In the genomic region with DNA sequence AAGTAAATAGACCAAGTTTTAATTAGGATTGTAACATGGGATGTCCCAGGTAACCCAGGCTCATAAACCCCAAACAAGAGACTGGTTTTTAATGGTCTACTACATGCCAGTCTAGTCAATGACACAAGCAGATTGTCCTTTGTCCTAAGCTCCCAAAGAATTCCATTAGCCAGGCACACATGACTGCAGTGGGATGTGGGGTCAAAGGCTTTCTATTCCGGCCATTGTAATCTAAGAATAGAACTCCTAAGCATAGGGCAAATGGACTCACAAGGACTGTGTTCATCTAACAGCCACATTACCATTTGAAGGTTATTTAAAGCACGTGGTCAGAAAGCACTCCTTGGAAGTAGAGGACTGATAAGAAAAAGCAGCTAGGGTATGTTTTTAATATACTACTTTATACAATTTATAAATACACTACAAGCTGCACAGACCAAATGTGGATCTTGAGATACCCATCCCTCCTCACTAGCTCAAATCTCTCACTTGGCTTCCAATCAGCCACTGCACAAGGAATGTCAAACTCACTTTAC, we compare ENCODE assay signal across 13 mouse cellular contexts. TPM values are rescaled to one million over a fixed set of nuclear protein-coding genes. Genes with fewer than 3 reads are reported as not detected.
DNase-seq lines count a peak whose midpoint lies in the region; ATAC-seq and TF ChIP-seq lines count a peak whose summit lies in the region.
"Had no signal": no experiment of that assay in that cellular context is flagged by ENCODE, and none has a peak within 500 bp of the region (broad histone marks: within the 10 kb centered on the region; RNA-seq: fewer than 3 reads in every experiment).

No protein-coding gene starts in this region.

- H3K9me3 ChIP-seq in liver, embryonic 16.5 days (replicated peaks; ENCODE audit: control insufficient read depth, low read length), result no peaks in the 10 kb centered on the region
- no peaks in the 10 kb centered on the region for H3K9me3 ChIP-seq in liver, postnatal 0 days (ENCODE audit: low read length)
- 0 out of 2 replicates have a peak, but pooled peaks cover 2% of the 10 kb centered on the region for H3K9me3 ChIP-seq in heart, embryonic 10.5 days

- no peak overlapping the region for H3K4me3 ChIP-seq in gastrocnemius, adult 2 months
- H3K4me3 ChIP-seq in liver, embryonic 16.5 days (ENCODE audit: low read depth, low read length), result no peak overlapping the region
- no peak overlapping the region for H3K4me3 ChIP-seq in liver, postnatal 0 days (ENCODE audit: low read depth, low read length)
- H3K4me3 ChIP-seq in heart, embryonic 10.5 days, result no peak overlapping the region
- H3K4me3 ChIP-seq: erythroblast, embryonic 14.5 days had no signal

- peak; percentile 43; the same call in 1 of the 2 replicates for ATAC-seq in liver, embryonic 16.5 days (ENCODE audit: low read depth)
- ATAC-seq in liver, postnatal 0 days, result no peak
- ATAC-seq: inflammation-experienced regulatory T-cells, adult 6 months had no signal

- no peak overlapping the region for H3K9ac ChIP-seq in liver, embryonic 16.5 days (ENCODE audit: low read depth, low read length)
- H3K9ac ChIP-seq in liver, postnatal 0 days (replicated peaks), result no peak overlapping the region

- no peaks in the 10 kb centered on the region for H3K4me1 ChIP-seq in liver, embryonic 16.5 days (ENCODE audit: control insufficient read depth, low read depth, low read length)
- peaks cover 5% of the 10 kb centered on the region for H3K4me1 ChIP-seq in liver, postnatal 0 days (ENCODE audit: insufficient read depth)
- peaks cover 19% of the 10 kb centered on the region for H3K4me1 ChIP-seq in heart, embryonic 10.5 days

- intact Hi-C loops in gastrocnemius, adult 2 months (cut with DNase I), result no loop called here

- peak overlapping the region; percentile 61 for H3K27ac ChIP-seq in gastrocnemius, adult 2 months
- H3K27ac ChIP-seq in liver, embryonic 16.5 days (ENCODE audit: low read length), result no peak overlapping the region
- no peak overlapping the region for H3K27ac ChIP-seq in liver, postnatal 0 days (ENCODE audit: low read depth)
- H3K27ac ChIP-seq in heart, embryonic 10.5 days, result peak overlapping the region; percentile 67

- no peak for TF ChIP-seq CTCF in gastrocnemius, adult 2 months (IDR thresholded peaks at IDR 0.05)
- no peak for TF ChIP-seq CTCF in liver, postnatal 0 days (IDR thresholded peaks at IDR 0.05; ENCODE audit: low read depth)

- H3K36me3 ChIP-seq in liver, embryonic 16.5 days (ENCODE audit: control insufficient read depth, insufficient read depth), result no peaks in the 10 kb centered on the region
- no peaks in the 10 kb centered on the region for H3K36me3 ChIP-seq in liver, postnatal 0 days (replicated peaks; ENCODE audit: insufficient read depth, low read length)
- peaks cover 8% of the 10 kb centered on the region for H3K36me3 ChIP-seq in heart, embryonic 10.5 days

- DNase-seq in gastrocnemius, adult 2 months, result no peak
- no peak for DNase-seq in gastrocnemius, adult 18-20 months (ENCODE audit: low spot score)
- DNase-seq in liver, postnatal 0 days, result no peak
- DNase-seq in heart, embryonic 10.5 days (ENCODE audit: low spot score), result no peak
- DNase-seq in kidney, postnatal 25 days, result peak; percentile 36 to 52
- DNase-seq in cerebellum, postnatal 36 days, result no peak
- no peak for DNase-seq in c-Kit-positive CD71-positive TER-119-positive erythroid progenitor cells, embryonic 14.5 days (ENCODE audit: low spot score)
- DNase-seq: cerebellum, adult 8-10 months; lung, postnatal 36 days; thymus, postnatal 36 days had no signal

- 38% methylated on average over 2 of the region's 2 CpGs for WGBS in liver, embryonic 16.5 days (ENCODE audit: insufficient replicate concordance)
- 40% methylated on average over 2 of the region's 2 CpGs for WGBS in liver, postnatal 0 days (ENCODE audit: insufficient replicate concordance)
- 27% methylated on average over 2 of the region's 2 CpGs for WGBS in heart, embryonic 10.5 days

- TF ChIP-seq EP300 in liver, postnatal 0 days (IDR thresholded peaks at IDR 0.05; ENCODE audit: low read depth), result no peak; the same call in 1 of the 2 replicates

- no peak overlapping the region for H3K4me2 ChIP-seq in liver, embryonic 16.5 days (ENCODE audit: low read depth, low read length)
- no peak overlapping the region for H3K4me2 ChIP-seq in liver, postnatal 0 days (ENCODE audit: low read depth, low read length)

- H3K27me3 ChIP-seq in liver, embryonic 16.5 days (ENCODE audit: control insufficient read depth, insufficient read depth, low read depth, low read length), result no peaks in the 10 kb centered on the region
- H3K27me3 ChIP-seq in liver, postnatal 0 days (ENCODE audit: insufficient read depth, low read length), result no peaks in the 10 kb centered on the region
- no peaks in the 10 kb centered on the region for H3K27me3 ChIP-seq in heart, embryonic 10.5 days (ENCODE audit: insufficient read depth, poor library complexity, severe bottlenecking)

RNA-seq across cellular contexts. Expression of a gene that starts 48.3 kb away (rescaled TPM):
- total RNA-seq in gastrocnemius, adult 2 months (2021), result 10 to 100 TPM; 10.1 to 12.2 TPM
- 10 to 100 TPM in 1 of 2 experiments, 1 to 10 TPM in 1; 8.4 to 13.2 TPM for total RNA-seq in gastrocnemius, adult 18-20 months (2021)
- polyA plus RNA-seq in liver, embryonic 16.5 days (2015; fragmentation: Nextera tagmentation; extraction: Ambion mirVana), result 3.7 and 5.3 TPM in 2 replicates
- polyA plus RNA-seq in liver, postnatal 0 days (2015; fragmentation: Nextera tagmentation; extraction: Ambion mirVana), result 4.1 TPM in 2 replicates
- polyA plus RNA-seq in heart, embryonic 10.5 days (2016; fragmentation: Nextera tagmentation; extraction: Ambion mirVana), result 18.7 and 19.4 TPM in 2 replicates

RNA-seq across cellular contexts. Expression of a gene that starts 48.9 kb away (rescaled TPM):
- total RNA-seq in gastrocnemius, adult 2 months (2021), result under 1 TPM; 0.20 to 0.31 TPM
- under 1 TPM; 0.24 to 0.39 TPM for total RNA-seq in gastrocnemius, adult 18-20 months (2021)
- 0.97 and 1.3 TPM in 2 replicates for polyA plus RNA-seq in liver, embryonic 16.5 days (2015; fragmentation: Nextera tagmentation; extraction: Ambion mirVana)
- polyA plus RNA-seq in liver, postnatal 0 days (2015; fragmentation: Nextera tagmentation; extraction: Ambion mirVana), result 1.2 and 1.5 TPM in 2 replicates
- 3.9 and 4.5 TPM in 2 replicates for polyA plus RNA-seq in heart, embryonic 10.5 days (2016; fragmentation: Nextera tagmentation; extraction: Ambion mirVana)

Comparison
In these comparisons a context has a peak if more than half of its experiments do, and no peak if none do; other contexts are left out.
1. DNase-seq: peak in kidney, postnatal 25 days (2 of 2); none in gastrocnemius, adult 2 months (single experiment), gastrocnemius, adult 18-20 months (single experiment), liver, postnatal 0 days (single experiment), heart, embryonic 10.5 days (single experiment), cerebellum, postnatal 36 days (0 of 2) and c-Kit-positive CD71-positive TER-119-positive erythroid progenitor cells, embryonic 14.5 days (single experiment).
2. H3K27ac ChIP-seq: peak in gastrocnemius, adult 2 months (single experiment) and heart, embryonic 10.5 days (single experiment); none in liver, embryonic 16.5 days (single experiment) and liver, postnatal 0 days (single experiment).